Mouse (Mus musculus) left cerebral cortex, adult 2 months (tissue): Measurements from ENCODE around the gene F13b. TPM values are rescaled to one million over a fixed set of nuclear protein-coding genes. Genes with fewer than 3 reads are reported as not detected.

Experiments used
- DNase-seq, 2 experiments: peaks; one replicate each; pipeline ENCODE4 v3.0.0; 2021 to 2022; ENCODE audit warnings: low spot score in 2 of 2, mixed read lengths in 1 of 2; ENCODE audit errors: extremely low spot score in 1 of 2
- H3K27ac ChIP-seq: fragments of 200-600 bp; 2 replicates; pipeline ENCODE4 v1.8.1; 2022
- H3K4me3 ChIP-seq: fragments of 200-600 bp; 2 replicates; pipeline ENCODE4 v1.8.1; 2022
- CTCF ChIP-seq: fragments of 200-600 bp; IDR thresholded peaks from 2 replicates; pipeline ENCODE4 v1.8.1; 2022; ENCODE audit warnings: antibody characterized with exemption, mild to moderate bottlenecking, moderate library complexity
- intact Hi-C: fragments of 180-260 bp; cut with DNase I; formaldehyde crosslinking; loops from one replicate; pipeline ENCODE4 v1.15.1; 2025
- total RNA-seq, 2 experiments: library from RNA; stranded (reverse); gene quantifications; 2 replicates each; pipeline ENCODE4 v1.2.3; 2021

F13b gene
- total RNA-seq, 2 experiments from 2014 or later = not detected

DNA sequence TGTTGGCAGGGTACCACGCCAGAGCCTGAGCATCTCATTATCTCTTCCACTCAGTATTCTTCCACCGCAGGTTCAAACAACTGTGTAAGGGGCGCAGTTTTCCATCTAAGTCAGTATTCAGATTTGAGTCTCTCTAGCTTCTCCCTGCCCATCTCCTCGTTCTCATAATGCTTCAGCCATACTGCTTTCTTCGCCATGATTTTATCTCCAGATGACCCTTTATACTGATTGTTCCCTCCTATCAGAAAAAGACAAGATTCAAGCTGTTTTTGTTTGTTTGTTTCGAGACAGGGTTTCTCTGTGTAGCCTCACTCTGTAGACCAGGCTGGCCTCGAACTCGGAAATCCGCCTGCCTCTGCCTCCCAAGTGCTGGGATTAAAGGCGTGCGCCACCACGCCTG, 13.1 kb downstream of the F13b start:
- intact Hi-C loops = no loop called here
- Histone ChIP-seq H3K27ac (no peak overlapping the region), H3K4me3 (no peak overlapping the region)
- TF ChIP-seq CTCF = no peak
- DNase-seq = no peak

DNA sequence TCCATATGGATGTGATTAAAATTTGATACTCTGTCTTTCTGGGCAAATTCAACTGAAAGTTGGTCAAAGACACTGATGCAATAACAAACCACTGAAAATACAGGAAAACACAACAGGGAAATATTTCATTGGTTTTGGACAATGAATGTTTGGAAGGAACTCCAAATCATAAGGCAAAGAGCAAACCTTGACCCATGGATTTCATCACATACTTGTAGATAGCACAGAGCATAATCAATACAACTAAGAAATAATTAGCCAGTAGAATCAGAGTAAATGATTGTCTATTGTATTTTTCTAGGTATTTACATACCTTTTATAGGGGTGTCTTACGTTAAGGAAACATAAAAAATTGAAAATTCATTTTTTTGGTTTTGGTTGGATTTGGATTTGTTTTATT, 47.0 kb downstream of the F13b start:
- no peak overlapping the region for H3K27ac ChIP-seq
- DNase-seq = no peak
- no peak for TF ChIP-seq CTCF
- intact Hi-C loops = no loop called here
- no peak overlapping the region for H3K4me3 ChIP-seq

DNA sequence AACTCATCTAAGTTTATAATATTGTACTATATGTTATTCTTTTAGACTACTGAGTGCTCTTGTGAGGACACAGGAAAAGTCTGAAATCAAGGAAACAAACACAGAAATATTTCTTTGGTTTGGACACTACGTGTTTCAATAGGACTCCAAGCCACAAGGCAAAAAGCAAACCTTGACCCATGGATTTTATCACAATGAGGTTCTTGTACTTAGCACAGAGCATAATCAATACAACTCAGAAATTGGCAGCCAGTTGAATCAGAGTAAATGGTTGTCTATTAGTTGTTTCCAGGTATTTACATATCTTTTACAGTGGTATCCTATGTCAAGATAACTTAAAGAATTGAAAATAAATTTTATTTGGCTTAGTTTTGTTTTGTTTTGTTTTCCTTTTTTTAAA, 49.8 kb downstream of the F13b start:
- no peak for TF ChIP-seq CTCF
- intact Hi-C loops = no loop called here
- no peak overlapping the region for H3K27ac ChIP-seq
- DNase-seq = no peak
- no peak overlapping the region for H3K4me3 ChIP-seq

DNA sequence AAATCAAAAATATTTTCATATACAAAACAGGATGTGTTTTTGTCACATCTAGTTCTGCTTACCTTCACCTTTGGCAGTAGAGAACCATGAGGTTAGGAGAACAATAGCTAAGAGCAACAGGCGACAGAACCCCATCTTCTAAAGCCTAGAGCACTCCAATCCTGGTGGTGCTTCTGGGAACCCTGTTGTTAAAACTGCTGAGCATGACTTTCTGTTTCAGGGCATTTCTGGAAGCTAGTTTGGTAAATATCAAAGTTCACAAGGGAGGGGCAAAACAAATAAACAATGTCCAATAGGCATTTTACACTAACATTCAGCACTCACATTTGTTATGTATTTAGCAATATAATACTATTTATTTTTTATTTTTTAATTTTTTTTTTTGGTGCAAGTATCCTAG, 58.5 kb downstream of the F13b start, which contains the start of gene Cfhr1:
Gene Cfhr1, minus strand, starts transcription at position 249 of the 400 bp plus-strand sequence.
- intact Hi-C loops = no loop called here
- Histone ChIP-seq H3K4me3 (no peak within 1 kb of the TSS), H3K27ac (no peak within 1 kb of the TSS)
- TF ChIP-seq CTCF = no peak
- DNase-seq = no peak

Other genes with a start within 250 kb of the F13b start
- 1 to 10 TPM; 1.1 to 1.2 TPM for gene Crb1, start 124.6 kb upstream of the F13b start, total RNA-seq
- 10 to 100 TPM; 26.8 to 27.4 TPM for gene Zbtb41, start 79.4 kb upstream of the F13b start, total RNA-seq
- gene Aspm, start 46.9 kb upstream of the F13b start, total RNA-seq = under 1 TPM; 0.48 to 0.51 TPM
- gene Cfhr1, start 58.6 kb downstream of the F13b start, total RNA-seq = not detected